Mouse (Mus musculus): ENCODE data around the gene Slfn1.

- no peak for TF ChIP-seq CTCF (conservative IDR thresholded peaks at IDR 0.05; ENCODE audit: low read length)
- no peak for TF ChIP-seq POU5F1 (IDR thresholded peaks at IDR 0.05; ENCODE audit: borderline replicate concordance, low read length)
Measured at GRCm38 (mm10) chr11:83116597-83117227, at the start of gene Slfn1.

All from E14TG2a.4 (cell line).